Mouse (Mus musculus): ENCODE measurements around the gene Bmf. TPM values are rescaled to one million over a fixed set of nuclear protein-coding genes. Genes with fewer than 3 reads are reported as not detected.
A peak's percentile ranks its signal among the peaks of the same experiment; 100 is the strongest.
"Not testable (repeated sequence)": the region's sequence is repeated elsewhere in the genome, so short reads cannot be mapped to it uniquely, and the experiment has no call there.

Gene Bmf
- polyA plus RNA-seq, 1 experiment from 2014 or later = 0.30 TPM

DNA sequence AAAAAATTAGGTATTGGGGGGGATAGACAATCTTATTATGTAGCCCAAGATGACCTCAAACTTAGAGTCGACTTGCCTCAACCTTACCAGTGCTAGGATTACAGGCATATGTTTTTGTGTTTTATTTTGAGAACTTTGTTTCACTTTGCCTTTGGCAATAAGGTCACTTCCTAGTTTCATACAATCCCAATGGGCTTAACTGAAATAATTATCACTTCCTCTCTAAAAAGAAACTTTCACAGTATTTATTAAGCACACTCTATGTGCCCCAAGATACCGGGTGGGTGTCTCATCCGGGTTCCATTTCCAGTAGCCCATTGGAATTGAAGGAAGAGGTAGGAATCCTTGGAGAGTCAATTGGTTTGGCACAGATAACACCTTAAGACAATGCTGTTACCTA lies 12.9 kb upstream of the Bmf start:
- H3K27ac ChIP-seq (replicated peaks) = no peak overlapping the region
- no peak overlapping the region for H3K9ac ChIP-seq
- no peak overlapping the region for H3K4me3 ChIP-seq (replicated peaks)
- H3K4me1 ChIP-seq (replicated peaks) = no peaks in the 10 kb centered on the region
- 65% methylated on average over 3 of the region's 3 CpGs for WGBS (ENCODE audit: insufficient replicate concordance)
- no peak overlapping the region for H3K4me2 ChIP-seq
- ATAC-seq (ENCODE audit: insufficient read depth) = no peak
- no peaks in the 10 kb centered on the region for H3K9me3 ChIP-seq (replicated peaks)
- H3K36me3 ChIP-seq (replicated peaks) = no peaks in the 10 kb centered on the region
- H3K27me3 ChIP-seq = no peaks in the 10 kb centered on the region

DNA sequence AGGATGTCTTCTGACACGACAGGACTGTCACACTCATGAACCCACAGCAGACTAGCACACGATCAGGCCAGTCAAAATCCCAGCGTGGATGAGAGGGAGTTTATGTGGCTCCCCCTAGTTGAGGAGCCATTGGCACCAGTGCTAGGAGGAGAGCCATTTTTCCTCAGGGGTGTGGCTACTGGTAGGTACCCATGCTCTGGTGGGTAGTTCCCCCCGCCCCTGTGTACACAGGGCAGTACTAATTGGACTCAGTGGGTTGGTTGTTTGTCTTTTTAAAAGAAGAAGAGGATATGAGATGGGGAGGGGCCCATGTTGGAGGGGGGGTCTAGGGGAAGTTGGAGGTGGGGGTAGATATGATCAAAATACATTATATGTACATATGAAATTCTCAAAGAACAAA lies 12.5 kb upstream of the Bmf start:
- Histone ChIP-seq H3K36me3 (replicated peaks) (no peaks in the 10 kb centered on the region), H3K9me3 (replicated peaks) (no peaks in the 10 kb centered on the region), H3K4me3 (replicated peaks) (no peak overlapping the region), H3K27me3 (no peaks in the 10 kb centered on the region), H3K27ac (replicated peaks) (no peak overlapping the region), H3K4me1 (replicated peaks) (no peaks in the 10 kb centered on the region), H3K4me2 (no peak overlapping the region), H3K9ac (no peak overlapping the region)
- no peak for ATAC-seq (ENCODE audit: insufficient read depth)
- WGBS (ENCODE audit: insufficient replicate concordance) = 66% methylated on average over 4 of the region's 4 CpGs

DNA sequence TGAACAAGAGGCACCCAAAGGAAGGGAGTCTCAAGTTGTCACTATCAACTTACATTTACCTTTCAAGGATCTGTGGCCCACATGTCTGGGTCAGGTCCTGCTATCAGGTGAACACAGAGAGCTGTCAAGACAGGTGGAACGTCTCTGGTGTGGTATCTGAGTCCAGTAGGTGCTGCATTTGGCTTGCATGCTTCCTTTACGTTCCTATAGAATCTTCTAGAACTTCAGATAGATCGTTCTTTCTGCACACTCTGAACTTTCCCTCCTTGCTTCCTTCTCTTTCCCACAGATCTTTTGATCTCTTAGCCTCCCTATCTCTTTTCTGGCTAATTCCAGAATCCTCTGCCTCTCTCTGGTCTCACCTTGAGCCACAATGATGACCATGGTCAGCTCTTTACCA lies 8.9 kb upstream of the Bmf start:
- WGBS (ENCODE audit: insufficient replicate concordance) = 68% methylated on average over 3 of the region's 3 CpGs
- Histone ChIP-seq H3K36me3 (replicated peaks) (no peaks in the 10 kb centered on the region), H3K9me3 (replicated peaks) (no peaks in the 10 kb centered on the region), H3K4me2 (no peak overlapping the region), H3K27ac (replicated peaks) (no peak overlapping the region), H3K4me3 (replicated peaks) (no peak overlapping the region), H3K27me3 (no peaks in the 10 kb centered on the region), H3K4me1 (replicated peaks) (peaks cover 7% of the 10 kb centered on the region), H3K9ac (no peak overlapping the region)
- no peak for ATAC-seq (ENCODE audit: insufficient read depth)

DNA sequence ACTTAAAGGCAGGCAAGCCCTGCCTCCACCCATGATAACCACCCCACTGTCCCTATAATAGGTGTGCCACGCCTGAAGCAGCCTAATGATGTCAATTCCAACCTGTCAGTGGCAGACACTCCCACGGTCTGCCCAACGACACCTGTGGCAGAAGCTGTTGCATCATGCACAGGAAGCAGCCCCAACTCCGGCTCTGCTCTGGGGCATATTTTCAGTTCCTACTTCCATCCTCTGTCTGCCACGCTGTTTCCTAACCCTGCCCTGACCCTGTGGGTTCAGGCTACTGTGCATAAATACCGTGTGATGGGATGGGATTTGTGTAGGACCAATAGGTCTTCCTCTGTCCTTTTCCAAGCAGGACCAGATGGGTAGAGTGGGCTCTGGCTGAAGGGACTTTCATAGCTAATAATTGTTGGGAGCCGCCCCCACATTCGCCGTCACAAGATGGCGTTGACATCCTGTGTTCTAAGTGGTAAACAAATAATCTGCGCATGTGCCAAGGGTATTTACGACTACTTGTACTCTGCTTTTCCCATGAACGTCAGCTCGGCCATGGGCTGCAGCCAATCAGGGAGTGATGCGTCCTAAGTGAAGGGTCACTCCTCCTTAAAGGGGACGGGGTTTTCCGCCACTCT lies 5.0 kb upstream of the Bmf start:
- H3K36me3 ChIP-seq (replicated peaks); H3K9me3 ChIP-seq (replicated peaks): not testable (repeated sequence)
- peak overlapping the region; percentile 84 for H3K27ac ChIP-seq (replicated peaks)
- H3K4me2 ChIP-seq = peak overlapping the region; percentile 55
- H3K4me1 ChIP-seq (replicated peaks) = peaks cover 15% of the 10 kb centered on the region
- H3K4me3 ChIP-seq (replicated peaks) = peak overlapping the region; percentile 56
- peaks cover 18% of the 10 kb centered on the region for H3K27me3 ChIP-seq
- H3K9ac ChIP-seq = peak overlapping the region; percentile 45; the same call in 1 of the 2 replicates
- ATAC-seq (ENCODE audit: insufficient read depth) = peak; percentile 84
- WGBS (ENCODE audit: insufficient replicate concordance) = 45% methylated on average over 14 of the region's 17 CpGs

DNA sequence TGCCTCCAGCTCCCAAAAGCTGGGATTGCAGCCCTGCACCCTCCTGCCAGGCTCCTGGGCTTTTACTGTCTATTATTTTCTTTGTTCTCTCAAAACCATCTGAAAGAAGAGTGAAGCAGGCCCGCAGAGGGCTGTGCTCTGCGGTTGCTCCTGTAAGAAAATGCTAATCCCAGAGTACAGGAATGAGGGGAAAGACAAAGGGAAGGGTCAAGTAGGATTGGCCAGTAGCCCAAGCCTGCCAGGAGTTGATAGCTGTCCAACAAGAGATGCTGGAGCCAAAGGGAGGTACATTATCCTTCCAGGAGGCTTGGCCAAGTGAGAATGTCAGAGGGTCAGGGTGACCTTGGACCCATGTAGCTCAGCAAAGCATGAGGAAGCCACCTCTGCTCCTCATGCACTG lies 2.1 kb upstream of the Bmf start:
- Histone ChIP-seq H3K36me3 (replicated peaks) (no peaks in the 10 kb centered on the region), H3K4me2 (no peak overlapping the region), H3K27ac (replicated peaks) (no peak overlapping the region), H3K9me3 (replicated peaks) (no peaks in the 10 kb centered on the region), H3K9ac (no peak overlapping the region), H3K4me3 (replicated peaks) (no peak overlapping the region), H3K27me3 (peaks cover 44% of the 10 kb centered on the region), H3K4me1 (replicated peaks) (peaks cover 43% of the 10 kb centered on the region)
- 44% methylated on average over 2 of the region's 2 CpGs for WGBS (ENCODE audit: insufficient replicate concordance)
- ATAC-seq (ENCODE audit: insufficient read depth) = no peak

DNA sequence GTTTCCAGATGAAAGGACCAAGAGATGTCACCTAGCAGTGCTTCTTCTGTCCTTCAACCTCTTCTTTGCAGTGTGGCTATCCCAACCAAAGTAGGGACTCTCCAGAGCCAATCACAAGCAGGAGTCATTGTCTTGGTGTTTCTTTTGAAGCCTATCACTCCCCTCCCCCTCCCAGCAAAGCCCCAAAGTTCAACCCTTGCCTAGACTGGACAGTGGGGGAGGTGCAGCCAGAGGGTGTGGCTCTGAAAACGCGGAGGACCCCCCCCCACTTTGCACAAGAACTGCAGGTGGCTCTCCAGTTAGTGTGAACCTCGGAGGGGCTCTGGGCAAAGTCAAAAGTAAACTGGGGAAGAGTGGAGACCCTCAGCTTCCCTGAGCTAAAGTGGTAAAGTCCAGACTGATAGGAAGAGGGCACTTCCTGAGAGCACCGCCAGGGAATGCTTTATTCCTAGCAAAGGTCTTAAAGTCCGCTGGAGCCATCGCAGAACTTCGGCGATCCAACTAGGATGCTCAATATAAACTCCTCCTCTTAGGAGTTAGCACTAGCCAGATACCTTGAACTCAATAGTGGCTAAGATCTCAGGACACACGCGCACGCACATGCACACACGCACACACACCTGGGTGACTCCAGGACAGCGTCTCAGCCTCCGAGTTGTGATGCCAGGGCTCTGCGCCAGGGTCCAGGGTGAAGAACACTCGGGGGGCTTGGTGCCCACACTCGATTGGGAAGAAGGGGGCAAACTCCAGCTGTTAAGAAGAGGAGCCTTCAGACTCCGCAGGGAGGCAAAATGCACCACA lies 866 bp downstream of the Bmf start:
- ATAC-seq (ENCODE audit: insufficient read depth) = no peak
- peak overlapping the region; percentile 65 for H3K4me3 ChIP-seq (replicated peaks)
- under 1% methylated on average over 18 of the region's 18 CpGs for WGBS (ENCODE audit: insufficient replicate concordance)
- H3K4me2 ChIP-seq = peak overlapping the region; percentile 73
- H3K27me3 ChIP-seq = peaks cover 53% of the 10 kb centered on the region
- H3K9ac ChIP-seq = peak overlapping the region; percentile 45; the same call in 1 of the 2 replicates
- peaks cover 64% of the 10 kb centered on the region for H3K4me1 ChIP-seq (replicated peaks)
- H3K9me3 ChIP-seq (replicated peaks) = no peaks in the 10 kb centered on the region
- no peaks in the 10 kb centered on the region for H3K36me3 ChIP-seq (replicated peaks)
- no peak overlapping the region for H3K27ac ChIP-seq (replicated peaks)

DNA sequence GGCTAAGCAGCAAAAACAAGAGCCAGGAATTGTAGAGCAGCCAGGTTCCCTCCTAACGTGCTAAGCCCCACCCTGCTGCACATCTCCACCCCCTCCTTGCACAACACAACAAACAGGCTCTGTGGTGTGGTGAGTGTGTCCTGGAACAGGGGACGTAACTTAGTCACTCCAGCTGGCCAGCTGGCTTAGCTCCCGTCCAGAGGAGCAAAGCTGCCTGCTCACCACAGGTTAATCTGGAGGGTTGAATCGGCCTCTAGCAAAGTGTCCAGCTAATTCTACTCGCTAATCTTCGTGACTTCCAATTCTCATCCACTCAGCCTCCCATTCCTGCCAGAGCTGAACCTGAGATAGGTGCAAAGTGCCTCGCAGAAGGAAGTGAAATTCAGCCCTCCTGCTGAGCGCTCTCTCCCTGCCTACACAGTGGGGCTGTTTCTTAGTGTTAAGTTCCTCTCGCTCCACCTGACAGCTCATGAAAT lies 1.9 kb downstream of the Bmf start:
- Histone ChIP-seq H3K9me3 (replicated peaks) (no peaks in the 10 kb centered on the region), H3K4me3 (replicated peaks) (peak overlapping the region; percentile 65; the same call in 1 of the 2 replicates), H3K9ac (no peak overlapping the region), H3K27ac (replicated peaks) (peak overlapping the region; percentile 51), H3K4me2 (peak overlapping the region; percentile 73), H3K36me3 (replicated peaks) (no peaks in the 10 kb centered on the region), H3K27me3 (peaks cover 53% of the 10 kb centered on the region), H3K4me1 (replicated peaks) (peaks cover 66% of the 10 kb centered on the region)
- peak; percentile 24; the same call in 1 of the 2 replicates for ATAC-seq (ENCODE audit: insufficient read depth)
- 10% methylated on average over 9 of the region's 9 CpGs for WGBS (ENCODE audit: insufficient replicate concordance)

DNA sequence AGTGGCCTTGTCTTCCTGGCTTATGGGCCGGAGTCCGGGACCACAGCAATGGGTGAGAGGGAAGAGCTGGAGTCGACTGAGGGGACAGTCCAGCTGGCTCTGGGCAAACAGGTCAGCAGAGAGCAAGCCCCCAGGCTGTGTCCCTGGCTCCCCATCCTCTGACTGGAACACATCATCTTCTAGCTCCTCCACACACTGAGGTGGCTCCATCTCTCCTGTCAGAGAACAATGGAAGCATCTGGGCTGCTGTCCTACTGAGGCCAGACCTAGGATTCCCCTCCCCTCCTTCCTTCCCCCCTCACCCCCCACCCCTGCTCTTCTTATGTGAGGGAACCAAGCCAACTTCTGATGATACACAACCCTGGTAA lies 2.7 kb downstream of the Bmf start:
- 39% methylated on average over 3 of the region's 3 CpGs for WGBS (ENCODE audit: insufficient replicate concordance)
- Histone ChIP-seq H3K9ac (no peak overlapping the region), H3K4me2 (no peak overlapping the region)

DNA sequence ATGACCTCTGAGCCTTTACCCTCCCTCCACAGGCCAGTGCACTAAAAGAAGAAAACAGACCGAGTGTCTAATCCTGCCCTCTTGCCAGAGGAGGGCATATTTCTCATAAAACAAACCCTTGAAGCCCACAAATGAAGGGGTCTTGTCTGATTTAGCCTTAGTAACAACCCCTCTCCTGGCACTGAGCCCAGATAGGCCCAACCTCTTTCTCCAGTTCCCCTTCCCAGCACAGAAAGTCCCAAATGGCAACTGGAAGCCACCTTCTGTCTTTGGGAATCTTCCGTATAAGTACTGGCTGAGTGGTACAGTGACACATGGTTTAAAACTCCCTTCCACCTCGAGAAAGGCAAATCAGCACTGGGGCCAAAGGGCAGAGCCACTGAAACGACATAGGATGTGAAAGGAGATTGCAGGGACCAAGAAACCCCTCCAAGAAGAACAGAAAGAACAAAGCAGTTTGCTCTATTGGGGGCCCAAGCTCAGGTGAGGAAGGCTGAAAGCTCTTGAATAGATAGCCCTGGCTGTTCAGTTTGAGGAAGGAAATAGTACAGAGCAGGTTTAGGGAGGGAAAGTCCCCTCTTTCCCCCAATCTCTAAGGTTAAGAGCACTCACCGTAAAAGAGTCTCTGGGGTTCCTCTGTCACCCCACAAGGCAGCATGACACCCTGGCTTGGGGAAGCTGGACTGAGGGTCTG lies 3.2 kb downstream of the Bmf start:
- Histone ChIP-seq H3K9ac (no peak overlapping the region), H3K36me3 (replicated peaks) (no peaks in the 10 kb centered on the region), H3K27me3 (peaks cover 52% of the 10 kb centered on the region), H3K4me1 (replicated peaks) (peaks cover 66% of the 10 kb centered on the region), H3K9me3 (replicated peaks) (no peaks in the 10 kb centered on the region), H3K4me2 (no peak overlapping the region), H3K27ac (replicated peaks) (peak overlapping the region; percentile 21; the same call in 1 of the 2 replicates), H3K4me3 (replicated peaks) (no peak overlapping the region)
- WGBS (ENCODE audit: insufficient replicate concordance) = 31% methylated on average over 5 of the region's 5 CpGs
- ATAC-seq (ENCODE audit: insufficient read depth) = no peak

More for the DNA sequence above, 2.7 kb downstream of the Bmf start:
- Histone ChIP-seq H3K27me3 (peaks cover 53% of the 10 kb centered on the region), H3K36me3 (replicated peaks) (no peaks in the 10 kb centered on the region), H3K27ac (replicated peaks) (peak overlapping the region; percentile 51; the same call in 1 of the 2 replicates), H3K4me3 (replicated peaks) (no peak overlapping the region), H3K9me3 (replicated peaks) (no peaks in the 10 kb centered on the region), H3K4me1 (replicated peaks) (peaks cover 66% of the 10 kb centered on the region)
- no peak for ATAC-seq (ENCODE audit: insufficient read depth)

DNA sequence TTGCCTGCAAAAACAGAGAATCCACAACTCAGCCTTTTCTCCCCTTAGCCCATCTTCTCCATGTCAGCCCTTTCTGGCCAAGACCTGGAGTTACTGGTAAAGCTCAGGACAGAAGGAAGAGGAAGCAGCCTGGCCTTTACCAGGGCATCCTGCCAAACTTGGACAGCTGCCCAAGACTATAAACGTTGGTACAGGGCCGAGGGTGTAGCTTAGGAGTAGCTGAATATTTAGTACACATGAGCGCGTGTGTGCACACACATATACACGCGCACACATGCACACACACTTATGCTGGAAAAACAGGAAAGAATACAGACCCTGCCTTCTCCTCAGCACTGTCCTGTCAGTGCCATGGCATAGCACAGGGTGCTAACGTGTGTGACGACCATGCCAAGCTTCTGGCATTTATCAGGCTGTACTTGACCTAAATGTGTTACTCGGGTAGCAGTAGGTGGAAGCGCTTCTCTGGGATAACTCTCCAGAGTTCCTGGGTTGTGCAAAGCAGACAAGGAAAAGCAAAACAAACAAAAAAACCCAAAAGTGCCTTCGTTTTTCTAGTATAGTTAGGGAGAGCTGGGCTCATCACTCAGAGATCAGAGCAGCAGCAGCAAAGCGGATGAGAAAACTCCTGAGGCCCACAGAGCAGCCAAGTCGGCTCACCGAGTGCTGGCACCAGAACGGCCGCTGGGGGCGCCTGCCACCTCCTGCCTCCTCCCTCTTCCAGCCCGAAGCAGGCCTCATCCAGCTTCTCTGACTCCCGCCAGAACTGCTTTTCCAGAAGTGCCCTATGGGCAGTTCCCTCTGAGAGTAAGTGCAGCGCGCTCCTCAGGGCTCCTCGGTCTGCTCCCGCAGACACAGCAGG lies 4.0 kb downstream of the Bmf start:
- H3K4me1 ChIP-seq (replicated peaks) = peaks cover 74% of the 10 kb centered on the region
- no peak overlapping the region for H3K9ac ChIP-seq
- 30% methylated on average over 23 of the region's 23 CpGs for WGBS (ENCODE audit: insufficient replicate concordance)
- no peak overlapping the region for H3K4me3 ChIP-seq (replicated peaks)
- H3K27ac ChIP-seq (replicated peaks) = peak overlapping the region; percentile 21; the same call in 1 of the 2 replicates
- peaks cover 44% of the 10 kb centered on the region for H3K27me3 ChIP-seq
- ATAC-seq (ENCODE audit: insufficient read depth) = no peak
- no peaks in the 10 kb centered on the region for H3K36me3 ChIP-seq (replicated peaks)
- no peak overlapping the region for H3K4me2 ChIP-seq
- H3K9me3 ChIP-seq (replicated peaks) = no peaks in the 10 kb centered on the region
